Mouse (Mus musculus) kidney, postnatal 25 days (tissue): ENCODE data around the gene Lcp1.
"Not testable (repeated sequence)": the region's sequence is repeated elsewhere in the genome, so short reads cannot be mapped to it uniquely, and the experiment has no call there.

Source experiments
- DNase-seq, 2 experiments: peaks; one replicate each; pipeline ENCODE4 v3.0.0; 2021; ENCODE audit warnings: mixed read lengths in 2 of 2

Lcp1 gene

DNA sequence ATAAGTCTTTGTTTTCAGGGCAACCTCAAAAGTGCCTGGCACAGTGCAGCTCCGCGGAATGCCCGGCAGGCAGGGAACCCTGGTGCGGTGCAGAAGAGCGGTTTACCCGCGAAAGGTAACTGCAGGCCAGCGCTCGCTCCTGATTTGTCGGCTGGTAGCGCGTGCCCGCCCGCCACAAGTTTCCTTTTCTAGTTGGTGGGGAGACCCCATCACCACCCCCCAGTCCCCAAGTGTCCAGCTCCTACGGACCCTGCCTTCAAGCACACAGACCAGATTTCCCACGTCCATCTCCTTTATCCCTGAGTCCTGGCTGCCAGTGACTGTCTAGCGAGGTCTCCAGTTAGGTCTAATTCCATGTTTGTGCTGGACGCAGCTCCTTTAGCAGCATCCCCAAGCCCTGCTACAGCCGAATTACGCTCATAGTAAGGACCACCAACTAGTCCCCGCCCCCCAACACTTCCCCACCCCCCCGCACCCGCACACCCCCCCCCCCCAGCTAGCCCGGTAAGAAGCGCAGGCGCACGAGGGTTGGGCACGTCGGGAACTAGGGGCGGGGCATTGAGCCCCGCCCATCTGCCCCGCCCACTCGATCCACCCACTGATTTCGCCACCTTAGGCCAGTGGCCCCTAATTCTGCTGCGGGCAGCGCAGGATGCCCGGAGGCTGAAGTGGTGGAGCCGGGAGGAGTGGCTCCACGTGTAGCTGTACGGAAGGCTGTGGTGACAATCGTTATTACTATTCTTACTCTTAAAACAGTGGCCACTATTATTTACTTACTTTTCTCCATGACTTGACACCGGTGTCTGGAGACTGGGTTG, at the start of gene Lcp1, which contains the start of gene Lrrc63:
Gene Lcp1, plus strand, starts transcription at position 601 of the 818 bp plus-strand sequence.
Gene Lrrc63, minus strand, starts transcription at position 381 of the 818 bp plus-strand sequence.
- peak; percentile 83 to 89 for DNase-seq

DNA sequence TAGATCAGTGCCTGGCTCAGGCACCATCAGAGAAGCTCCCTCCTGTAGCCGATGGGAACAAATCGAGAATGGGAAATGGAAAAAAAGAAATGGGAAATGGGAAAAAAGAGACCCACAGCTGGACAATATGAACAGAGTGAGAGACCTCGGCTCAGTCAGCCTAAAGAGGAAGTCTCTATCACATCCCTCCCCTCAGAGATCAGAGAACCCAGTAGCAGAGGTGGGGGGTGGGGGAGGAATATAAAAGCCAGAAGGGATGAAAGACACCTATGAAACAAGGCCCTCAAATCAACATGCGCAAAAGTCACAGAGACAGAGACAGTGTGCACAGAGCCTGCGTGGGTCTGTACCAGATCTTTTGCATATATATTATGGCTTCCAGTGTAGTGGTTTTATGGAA, 27.9 kb upstream of the Lcp1 start:
- no peak for DNase-seq

DNA sequence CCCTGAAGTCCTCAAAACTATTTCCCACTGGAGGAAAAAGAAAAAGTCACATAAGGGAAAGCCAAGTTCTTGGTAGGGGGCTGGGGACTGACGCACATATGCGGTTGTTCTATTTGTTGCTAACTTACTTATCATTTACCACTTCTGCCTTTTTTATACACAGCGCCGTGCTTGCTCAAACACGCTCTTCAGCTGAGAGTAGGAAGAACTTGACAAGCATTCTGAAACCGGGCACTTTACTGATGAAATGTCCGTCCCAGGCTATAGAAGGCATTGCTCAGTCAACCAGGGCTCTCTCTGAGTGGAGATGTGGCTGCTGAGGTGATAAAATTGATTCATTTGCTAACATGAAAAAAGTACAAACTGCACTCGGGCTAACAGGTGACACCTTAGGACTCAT, 9.2 kb upstream of the Lcp1 start:
- DNase-seq: no peak

DNA sequence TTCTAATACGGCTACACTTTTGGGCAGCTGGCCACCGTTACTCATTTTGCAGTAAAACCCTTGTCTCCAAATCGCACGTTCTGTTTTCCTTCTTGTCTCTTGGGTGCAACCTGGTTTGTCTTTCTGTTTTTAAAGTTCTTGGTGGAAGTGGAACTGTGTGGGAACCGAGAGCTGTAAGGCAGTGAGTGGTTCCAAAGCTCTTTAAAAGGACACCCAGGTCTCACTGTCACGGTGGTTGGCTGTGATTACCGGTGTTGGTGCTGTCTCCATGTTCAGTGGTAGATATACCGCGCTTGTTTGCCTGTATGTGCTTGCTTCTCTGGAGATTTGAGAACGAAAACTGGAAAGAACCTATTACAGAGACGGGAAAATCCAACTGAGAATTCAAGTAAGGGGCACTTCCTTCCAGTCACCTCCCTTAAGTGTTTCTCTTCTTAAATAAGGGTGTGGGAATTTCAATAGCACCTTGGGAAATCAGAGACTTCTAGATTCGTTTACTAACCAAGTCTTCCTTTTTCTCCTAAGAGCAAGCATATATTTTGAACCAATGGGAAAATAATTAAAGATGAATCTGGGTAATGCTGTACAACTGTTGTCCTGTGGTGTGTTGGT, 529 bp downstream of the Lcp1 start:
- no peak for DNase-seq

DNA sequence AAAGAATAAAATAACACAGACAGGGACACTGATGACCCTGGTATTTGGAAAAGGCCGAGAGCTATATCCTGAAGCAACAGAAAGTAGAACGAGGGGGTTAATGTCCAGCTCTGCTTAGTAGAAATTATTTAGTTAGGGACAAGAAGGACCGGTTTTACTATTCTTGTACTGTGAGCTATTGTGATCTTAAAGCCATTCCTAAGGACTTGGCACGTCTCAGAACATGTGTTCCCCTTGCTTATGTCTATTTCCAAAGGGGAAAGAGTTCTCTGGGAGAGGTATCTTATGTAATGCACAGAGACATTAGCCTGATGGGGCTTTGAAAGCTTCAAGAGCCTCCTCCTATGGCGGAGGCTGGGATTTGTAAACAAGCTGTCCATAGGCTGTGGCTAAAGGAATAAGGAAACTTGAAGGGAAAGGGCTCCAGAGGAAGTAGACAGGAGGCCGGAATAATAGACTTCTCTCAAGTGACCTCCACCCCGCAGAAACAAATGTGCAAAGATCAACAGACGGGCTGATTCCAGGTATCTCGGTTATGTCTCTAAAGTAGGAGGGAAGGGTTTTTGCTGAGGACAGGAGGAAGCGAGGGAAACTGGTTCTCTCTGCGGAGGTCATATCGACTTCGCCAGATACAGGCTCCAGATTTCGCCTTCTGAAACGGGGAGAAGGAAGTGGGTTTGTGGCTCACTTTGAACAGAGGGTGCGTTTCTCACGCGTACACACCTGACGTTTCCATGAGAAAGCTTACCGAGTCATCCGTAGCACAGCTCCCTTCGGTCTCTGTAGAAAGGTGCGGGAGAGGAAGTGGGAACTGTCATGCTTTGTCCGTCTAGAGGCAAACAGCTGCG, 5.4 kb downstream of the Lcp1 start:
- DNase-seq: no peak

DNA sequence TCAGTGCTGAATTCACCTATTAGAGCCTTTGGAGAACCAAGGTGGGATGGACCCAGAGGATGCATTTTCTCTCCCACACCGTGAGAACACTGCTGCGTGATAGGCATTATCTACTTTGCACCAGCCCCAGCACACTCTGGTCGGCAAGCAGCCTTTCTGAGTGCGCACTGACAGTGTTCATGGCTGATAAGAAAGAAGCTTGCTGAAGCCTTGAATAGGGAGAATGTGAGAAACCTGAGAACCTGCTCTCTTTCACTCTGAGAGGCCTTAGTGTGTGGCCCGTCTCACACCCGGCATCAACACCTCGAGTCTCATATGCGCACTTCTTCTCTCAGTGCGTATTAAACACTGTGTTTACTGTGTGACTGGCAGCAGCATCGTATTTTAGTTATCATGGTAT, 7.6 kb downstream of the Lcp1 start:
- DNase-seq: no peak

DNA sequence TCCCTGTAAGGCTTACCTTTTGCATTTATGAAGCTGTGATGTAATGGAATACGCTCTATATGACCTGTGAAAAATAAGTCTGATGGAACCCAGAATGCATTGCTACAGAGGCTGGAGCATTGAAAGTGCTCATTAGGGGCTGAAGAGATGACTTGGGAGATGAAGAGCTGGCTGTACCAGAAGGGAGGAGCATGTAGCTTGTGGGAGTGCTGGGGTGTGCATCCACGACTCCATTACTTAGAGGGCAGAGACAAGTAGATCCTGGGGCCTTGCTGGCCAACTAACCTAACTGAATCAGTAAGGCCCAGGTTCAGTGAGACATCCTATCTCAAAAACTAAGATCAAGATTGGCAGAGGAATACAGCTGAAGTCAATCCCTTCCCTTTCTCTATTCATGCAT, 8.3 kb downstream of the Lcp1 start:
- no peak for DNase-seq

DNA sequence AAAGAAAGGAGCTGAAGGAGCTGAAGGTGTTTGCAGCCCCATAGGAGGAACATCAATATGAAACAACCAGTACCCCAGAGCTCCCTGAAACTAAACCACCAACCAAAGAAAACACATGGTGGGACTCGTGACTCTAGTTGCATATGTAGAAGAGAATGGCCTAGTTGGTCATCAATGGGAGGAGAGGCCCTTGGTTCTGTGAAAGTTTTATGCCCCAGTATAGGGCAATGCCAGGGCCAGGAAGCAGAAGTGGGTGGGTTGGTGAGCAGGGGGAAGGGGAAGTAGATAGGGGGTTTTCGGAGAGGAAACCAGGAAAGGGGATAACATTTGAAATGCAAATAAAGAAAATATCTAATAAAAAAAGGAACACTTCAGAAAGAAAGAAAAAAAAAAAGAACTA, 16.8 kb downstream of the Lcp1 start:
- DNase-seq: not testable (repeated sequence)

DNA sequence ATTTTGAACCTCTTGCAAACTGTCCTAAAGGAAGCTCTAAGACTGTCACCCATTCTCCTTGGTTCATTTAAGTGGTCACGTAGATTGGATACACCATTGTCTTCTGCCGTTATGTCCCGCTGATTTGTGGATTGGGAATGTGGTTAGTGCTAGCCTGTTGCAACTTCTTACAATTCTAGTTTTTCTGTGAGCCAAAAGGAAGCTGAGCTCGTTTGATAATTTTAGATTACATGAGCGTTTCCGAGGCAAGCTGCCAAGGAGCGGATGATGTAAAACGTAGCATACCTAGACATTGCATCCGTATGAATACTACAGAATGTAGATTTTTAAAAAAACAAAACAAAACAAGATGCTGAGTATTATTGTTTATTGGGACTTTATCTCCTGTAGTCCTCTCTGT, 17.3 kb downstream of the Lcp1 start:
- peak in 1 of 2 experiments; percentile 52 for DNase-seq

DNA sequence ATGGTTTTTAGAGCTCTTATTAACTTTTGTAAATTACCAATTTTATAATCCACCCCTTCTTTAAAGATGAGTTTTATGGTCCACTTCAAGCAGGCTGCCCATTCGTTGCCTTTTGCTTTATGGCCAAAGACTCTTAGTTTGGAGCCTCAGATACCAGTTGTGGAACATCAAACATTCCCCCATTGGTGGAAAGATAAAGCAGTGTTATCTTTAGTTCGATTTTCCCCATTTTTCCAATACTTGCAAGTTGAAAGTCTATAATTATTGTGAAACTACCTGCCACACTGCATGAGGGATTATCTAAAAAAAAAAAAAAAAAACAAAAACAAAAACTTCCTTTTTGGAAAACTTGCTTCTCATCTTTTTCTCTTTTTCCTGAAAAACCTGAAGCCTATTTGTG, 19.8 kb downstream of the Lcp1 start:
- no peak for DNase-seq

DNA sequence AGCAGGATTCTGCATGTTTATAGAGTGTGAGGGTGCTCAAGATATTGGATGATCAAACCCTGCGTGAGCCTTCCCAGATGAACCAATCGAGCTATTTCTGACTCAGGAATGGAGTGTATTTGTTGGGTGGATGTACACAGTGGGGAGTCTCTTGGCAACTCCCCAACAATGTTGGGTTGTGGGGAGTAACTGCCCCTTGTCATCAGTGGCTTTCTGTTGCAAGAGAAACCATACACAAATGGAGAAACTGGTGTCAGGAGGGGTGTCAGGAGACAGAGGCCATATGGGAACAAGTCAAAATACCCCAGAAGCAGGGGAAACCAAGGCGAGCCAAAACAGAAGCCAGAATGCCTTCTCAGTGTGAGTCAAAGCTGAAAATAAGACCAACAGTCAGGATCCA, 20.2 kb downstream of the Lcp1 start:
- no peak for DNase-seq

DNA sequence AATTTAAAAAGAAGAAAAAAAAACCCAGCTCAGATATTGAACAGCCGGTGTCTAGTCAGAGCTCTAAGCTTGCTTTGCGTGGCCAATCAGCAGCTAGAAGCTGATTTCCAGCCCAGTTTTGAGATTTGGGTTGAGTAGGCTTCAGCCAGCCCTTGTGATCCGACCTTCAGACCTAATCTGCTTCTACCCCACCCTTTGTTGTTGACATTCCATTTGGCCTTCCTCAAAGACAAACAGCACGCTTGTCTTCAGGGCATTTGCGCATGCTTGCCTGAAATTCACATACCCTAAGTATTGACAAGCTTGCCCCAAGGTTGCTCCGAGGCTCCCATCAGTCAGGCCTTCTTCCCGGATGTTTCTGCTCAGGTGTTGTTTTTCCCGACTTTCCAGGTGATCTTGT, 23.6 kb downstream of the Lcp1 start:
- DNase-seq: no peak

DNA sequence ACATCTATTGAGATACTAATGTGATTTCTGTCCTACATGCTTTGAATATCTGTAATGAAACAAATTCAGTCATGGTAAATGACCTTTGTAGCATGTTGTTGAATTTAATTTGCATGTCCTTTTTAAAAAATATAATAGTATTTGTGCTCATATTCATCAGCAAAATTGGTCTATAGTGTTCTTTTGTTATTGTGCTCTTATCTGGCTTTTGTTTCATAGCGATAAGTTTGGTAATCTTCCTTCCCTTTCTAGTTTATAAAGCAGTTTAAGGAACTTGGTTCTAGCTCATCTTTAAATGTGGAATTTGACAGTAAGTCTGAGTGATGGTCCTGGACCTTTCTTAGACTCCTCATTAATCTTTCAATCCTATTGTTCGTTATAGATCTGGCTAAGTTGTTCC, 28.5 kb downstream of the Lcp1 start:
- no peak for DNase-seq

DNA sequence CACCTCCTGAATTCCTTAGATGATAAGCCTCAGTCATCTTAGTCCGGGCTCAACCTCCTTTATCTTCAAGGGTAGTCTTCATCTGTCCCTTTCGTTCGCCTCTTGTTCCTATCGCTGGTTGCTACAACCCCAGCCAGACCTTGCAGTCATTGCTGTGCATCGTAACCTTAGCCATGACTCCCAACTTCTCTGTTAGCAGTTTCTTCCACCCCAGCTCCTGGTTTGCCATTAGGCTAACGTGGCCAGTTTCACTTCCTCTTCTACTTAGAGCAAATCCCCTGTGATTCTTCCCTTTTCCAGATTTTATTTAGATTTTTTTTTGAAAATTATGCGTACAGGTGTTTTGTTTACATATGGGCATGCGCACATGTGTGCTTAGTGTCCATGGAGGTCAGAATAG, 33.0 kb downstream of the Lcp1 start:
- no peak for DNase-seq

DNA sequence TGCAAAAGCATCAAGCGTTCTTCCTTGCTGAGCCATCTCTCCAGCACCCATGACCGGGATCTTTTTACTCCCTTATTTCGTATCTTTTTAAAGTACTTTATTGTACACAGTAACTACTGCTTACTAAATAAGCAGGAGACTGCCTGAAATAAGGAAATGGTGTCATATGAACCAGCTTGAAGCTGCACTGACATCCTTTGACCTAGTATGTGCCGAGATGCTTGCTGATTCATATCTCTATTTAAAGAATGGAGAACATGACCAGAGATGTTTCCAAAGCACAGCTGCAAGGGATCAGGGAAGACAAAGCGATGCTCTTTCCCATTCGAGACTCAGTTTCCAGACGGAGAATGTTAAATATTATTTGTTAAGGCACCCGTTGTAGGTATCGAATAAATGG, 33.4 kb downstream of the Lcp1 start:
- no peak for DNase-seq

DNA sequence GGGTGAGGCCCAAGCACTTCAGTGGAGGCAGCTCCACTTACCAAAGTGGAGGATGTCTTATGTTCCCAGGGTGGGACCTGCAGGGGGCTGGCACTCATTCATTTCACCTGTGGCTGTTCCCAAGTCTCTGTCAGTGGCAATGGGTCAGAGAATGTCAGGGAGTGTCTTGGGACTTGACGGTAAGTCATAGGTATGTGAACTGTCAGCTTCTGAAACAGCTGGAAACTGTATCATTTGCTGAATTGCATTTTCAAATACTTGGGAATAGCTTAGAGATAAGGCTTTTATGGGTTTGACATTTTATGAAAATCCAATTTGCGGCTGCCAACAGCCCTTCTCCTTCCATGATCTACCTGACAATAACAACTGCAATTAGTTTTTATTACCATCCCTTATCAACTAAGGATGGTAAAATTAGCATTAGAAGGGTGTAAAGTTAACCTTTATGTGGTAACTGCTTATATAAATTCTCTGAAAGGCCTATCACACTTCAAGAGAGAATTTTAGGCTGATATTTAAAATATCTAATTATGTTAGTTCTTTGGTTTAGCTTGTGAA, 34.8 kb downstream of the Lcp1 start:
- no peak for DNase-seq

DNA sequence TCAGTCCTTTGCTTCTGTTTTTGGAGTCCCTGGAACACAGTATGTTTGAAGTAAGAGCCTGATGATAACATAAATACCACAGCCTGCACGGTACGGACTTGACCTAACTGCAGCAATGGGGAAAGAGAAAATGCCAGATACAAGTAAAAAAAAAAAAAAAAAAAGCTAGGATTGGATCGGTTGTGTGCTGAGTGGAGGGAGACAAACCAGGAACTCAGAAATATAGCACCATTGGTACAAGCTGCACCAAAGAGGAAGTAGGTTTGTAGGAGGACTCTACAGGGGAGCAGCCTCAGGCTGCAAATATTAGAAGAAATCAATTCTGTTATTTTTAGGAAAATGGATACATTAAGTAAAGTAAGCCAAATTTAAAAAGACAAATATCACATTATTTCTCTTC, 37.6 kb downstream of the Lcp1 start:
- no peak for DNase-seq

DNA sequence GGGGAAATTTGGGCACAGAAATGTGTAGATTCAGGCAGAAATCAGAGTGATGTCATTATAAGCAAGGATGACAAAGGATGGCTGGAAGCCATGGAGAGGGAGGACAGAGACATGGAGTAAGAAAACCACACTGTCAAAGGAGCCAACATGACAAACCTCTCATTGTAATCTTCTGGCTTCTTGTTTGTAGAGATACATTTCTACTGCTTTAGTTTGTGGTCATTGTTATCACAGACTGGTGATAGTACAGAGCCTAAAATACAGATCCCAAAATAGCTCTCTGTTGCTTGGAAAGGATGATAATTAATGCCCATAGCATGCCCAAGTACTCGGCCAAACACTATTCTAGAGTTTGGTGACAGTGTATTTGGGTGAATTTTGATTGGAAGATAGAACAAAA, 39.6 kb downstream of the Lcp1 start:
- DNase-seq: no peak

DNA sequence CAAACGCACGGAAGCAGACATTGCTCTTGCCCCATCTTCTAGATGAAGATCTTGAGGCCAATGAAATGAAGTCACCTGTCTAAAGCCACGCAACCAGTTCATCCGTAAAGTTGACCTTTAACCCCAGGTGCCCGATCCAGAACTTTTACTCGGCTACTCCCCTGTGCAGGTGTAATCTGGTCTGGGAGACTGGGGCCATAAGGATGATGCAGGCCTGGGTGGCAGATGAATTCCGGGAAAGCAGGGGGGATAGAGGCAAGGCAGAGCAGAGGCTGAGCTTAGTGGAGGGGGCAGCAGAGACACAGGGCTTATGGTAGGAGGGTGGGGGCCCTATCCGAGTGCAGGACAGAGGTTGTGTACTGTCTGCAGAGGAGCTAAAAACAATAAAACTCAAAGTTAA, 43.4 kb downstream of the Lcp1 start:
- no peak for DNase-seq

DNA sequence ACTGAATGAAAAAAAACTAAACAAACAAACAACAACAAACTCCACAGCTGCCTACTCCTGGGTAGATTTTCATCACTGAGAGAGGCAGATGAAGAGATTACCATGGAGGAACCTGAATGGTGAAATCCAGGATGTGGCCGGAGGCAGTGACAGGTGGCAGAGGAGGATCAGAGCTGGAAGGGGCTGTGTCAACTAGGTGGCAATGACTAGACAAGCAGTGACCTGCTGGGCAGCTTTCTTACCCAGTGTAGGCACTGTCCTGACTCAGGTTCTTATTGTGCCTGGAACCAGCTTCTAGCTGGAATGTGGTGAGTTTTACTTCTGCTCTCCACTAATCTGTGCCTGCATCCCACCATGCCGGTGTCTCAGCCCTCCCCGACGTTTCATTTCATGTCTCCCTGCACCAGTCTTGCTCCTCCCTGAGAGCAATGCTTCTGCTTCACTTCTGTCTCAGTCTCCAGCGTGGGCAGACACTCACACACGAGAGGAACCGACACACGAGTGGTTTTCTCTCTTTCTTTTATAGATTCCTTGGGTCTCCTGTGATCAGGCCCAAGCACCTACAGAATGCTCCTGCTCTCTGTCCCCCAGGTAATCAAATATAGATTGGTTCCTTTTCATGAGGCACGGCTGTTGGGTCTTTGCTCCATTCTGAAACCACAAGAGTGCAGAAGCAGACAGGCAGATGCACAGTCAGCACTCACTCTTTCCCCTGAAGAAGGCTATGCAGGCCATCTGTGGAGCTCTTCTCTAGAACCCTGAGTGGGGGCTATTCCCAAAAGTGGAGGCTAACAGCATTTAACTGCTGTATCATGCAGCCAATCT, 44.0 kb downstream of the Lcp1 start:
- DNase-seq: no peak

DNA sequence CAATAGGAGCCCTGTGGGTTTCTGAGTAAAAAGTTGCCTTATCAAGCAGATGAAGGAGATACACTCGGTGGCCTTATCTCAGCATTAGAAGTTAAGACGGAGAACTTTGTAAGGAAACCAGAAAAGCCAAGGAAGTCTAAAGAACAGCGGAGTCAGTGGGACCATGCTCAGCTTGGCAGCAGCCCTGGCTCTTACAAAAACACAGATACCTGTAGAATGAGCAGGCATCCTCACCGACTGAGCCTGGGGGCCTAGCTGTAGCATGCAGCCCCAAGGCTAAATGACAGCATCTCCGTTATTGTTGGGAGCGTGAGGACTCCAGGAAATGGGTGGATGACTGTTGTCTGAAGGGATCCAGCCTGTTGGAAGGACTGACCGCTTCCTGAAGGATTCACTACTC, 44.9 kb downstream of the Lcp1 start:
- no peak for DNase-seq

DNA sequence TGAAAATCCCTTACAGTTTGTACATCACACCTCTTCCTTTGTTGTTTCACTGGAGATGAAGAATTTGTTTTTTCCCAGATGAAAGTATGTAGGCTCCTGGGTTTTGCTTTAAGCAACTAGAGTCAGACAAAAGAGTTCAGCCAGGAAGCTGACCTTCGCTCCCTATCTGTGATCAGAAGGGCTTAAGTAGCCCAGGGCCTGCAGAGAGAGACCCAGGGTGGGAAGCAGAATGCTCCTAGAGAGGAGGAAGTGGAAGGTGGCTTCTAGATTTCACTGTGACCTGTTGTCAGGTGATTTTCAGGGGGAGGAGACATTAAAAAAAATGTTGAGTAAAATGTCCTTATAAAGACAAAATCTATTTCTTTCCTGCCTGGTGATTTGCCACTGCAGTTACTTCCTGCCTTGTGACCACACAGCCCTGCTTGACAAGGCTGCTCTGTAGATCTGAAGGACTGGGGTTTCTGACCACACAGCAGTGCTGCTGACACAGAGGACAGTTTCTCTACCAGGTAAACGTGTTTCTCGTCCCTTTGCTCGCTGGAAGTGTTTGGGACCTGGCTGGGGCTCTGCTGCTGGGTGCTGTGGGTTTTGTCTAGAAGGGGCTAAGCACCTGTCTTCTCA, 45.6 kb downstream of the Lcp1 start:
- no peak for DNase-seq
